Mouse (Mus musculus): Measurements from ENCODE around the gene Akap5.

Gene Akap5

GRCm38 (mm10) chr12:76311227-76311626, 13.5 kb upstream of the Akap5 start:
- DNase-seq, result no peak

GRCm38 (mm10) chr12:76311951-76312350, 12.7 kb upstream of the Akap5 start:
- DNase-seq, result no peak

DNA sequence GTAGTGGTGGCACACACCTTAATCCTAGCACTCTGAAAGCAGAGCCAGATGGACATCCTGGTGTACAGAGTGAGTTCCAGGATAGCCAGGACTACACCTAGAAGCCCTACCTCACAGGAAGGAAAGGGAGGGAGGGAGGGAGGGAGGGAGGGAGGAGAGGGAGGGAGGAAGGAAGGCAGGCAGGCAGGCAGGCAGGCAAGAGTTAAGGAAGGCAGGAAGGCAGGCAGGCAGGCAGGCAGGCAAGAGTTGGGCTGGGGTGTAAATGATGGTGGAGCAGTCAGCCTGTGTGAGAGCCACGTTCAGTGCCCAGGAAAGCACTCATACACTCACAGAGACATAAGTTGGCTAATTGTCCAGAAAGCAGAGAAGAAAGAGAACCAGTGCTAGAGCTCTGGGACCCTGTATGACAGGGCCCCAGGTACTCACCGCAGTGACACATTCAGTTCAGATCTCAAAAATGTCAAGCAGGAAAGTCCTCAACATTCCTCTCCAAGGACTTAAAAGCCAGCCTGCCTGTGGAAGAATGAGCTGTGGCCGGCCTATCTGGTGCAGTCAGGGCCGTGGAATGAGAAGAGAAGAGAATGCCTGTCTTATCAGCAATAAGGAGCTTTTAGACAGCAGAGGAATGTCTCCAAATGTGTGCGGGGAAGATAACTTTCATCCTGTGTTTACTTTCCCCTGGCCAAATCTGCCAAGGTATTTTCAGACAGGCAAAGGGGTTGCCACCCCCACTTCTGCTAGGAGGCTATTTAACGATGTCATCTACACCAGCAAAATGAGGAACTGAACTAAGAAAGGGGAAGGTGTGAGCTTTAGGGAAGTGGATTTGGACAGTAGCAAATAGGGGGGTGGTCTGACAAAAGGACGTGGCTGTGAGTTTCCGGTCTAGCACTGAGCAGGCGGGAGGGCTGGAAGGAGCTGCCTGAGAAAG, 6.1 kb upstream of the Akap5 start:
- DNase-seq, result no peak

DNA sequence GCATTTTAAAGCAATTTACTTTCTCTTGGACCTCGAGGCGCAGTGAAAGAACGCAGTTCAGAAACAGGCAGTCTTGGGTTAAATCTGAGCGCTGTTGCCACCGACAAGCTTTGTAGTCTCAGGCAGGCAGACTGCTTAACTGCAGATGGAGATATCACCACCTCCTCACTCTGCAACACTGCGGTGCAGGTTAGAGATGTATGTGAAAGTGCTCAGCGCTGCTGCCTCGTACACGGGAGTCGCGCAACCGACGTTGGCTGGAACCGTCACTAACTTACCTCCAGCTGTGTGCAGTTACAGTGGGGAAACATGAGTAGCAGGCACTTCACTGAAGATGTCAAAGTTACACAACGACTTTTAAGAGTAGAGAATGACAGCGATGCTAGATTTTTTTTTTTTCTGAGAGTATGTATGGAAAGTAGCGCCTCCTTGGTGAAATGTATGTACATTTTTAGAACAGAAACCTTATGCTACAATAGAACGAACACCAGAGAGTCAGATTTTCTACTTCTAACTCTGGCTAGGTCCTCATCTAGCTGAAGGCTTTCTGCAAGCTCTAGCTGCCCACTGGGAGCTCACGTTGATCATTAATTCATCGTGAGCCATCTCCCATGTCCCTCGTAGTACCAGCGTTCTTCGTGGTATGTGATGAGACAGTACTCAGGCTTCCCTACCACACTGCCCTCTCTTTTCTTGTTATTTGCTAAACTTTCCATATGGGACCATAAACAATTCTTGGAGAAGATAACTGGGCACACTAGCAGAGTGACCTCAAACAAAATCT, 1.9 kb downstream of the Akap5 start:
- DNase-seq, result no peak

- no peak for DNase-seq
These were observed 4.1 kb downstream of the Akap5 start for GRCm38 (mm10) chr12:76328567-76329354.

- no peak for DNase-seq
These were observed 9.0 kb downstream of the Akap5 start for GRCm38 (mm10) chr12:76333688-76334087.

GRCm38 (mm10) chr12:76335641-76336040, 10.9 kb downstream of the Akap5 start:
- no peak for DNase-seq

DNA sequence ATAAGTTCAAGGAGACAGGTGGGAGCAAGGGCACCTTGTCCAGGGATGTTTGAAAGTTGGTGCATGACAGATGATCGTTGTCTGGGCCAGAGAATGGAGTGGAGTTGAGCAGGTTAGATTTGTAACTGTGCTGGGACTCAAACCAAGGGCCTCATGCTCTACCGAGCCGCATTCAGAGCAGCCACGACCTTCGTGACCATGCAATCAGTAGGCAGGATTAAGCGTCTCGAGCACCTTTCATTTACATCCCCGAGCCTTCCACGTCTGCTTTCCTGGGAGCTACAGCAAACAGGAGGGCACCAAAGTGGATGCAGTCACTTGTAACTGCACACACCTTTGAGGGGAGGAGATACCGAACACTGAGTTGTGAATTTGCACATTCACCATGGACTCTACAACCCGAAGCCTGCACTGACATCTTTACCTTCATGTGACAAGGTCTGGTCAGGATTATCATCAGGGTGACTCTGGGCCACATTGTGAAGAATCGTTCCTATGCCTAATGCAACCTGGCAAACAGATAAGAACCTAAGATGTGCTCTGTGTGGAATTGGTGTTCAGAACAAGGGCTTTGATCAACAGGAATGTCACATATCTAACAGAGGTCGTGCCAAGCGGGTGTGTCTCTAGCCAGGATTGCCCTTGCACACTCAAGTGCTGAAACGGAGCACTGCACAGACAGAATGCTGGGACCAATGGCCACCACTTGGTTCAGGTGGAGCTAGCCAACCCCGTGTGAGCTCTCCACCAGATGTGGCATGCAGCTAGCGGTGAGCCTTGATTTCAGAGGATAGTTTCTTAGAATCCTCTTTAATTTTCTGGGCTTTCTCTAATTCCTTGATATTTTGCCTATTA, 11.6 kb downstream of the Akap5 start:
- DNase-seq, result no peak

DNA sequence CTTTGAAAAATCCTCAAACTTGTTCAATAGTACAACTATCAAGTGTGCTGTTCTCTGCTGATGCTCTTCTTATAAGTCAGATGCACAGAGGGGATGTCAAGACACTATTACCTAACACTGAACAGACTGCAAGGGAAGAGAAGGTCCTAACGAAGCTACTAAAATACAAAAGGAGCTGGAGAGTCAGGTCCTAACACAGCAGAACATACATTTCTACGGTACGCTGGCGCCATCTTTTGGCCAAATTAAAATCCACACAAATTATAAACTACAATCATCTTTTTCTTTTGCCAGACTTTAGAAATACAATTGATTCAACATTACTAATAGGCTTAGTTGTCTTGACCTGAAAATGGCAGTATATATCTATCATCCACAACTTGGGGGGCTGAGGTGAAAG, 16.4 kb downstream of the Akap5 start:
- peak; percentile 57 for DNase-seq

- DNase-seq, result peak; percentile 59
These were observed 21.2 kb downstream of the Akap5 start for GRCm38 (mm10) chr12:76345759-76346455.

GRCm38 (mm10) chr12:76349680-76350220, 25.1 kb downstream of the Akap5 start:
- no peak for DNase-seq

DNA sequence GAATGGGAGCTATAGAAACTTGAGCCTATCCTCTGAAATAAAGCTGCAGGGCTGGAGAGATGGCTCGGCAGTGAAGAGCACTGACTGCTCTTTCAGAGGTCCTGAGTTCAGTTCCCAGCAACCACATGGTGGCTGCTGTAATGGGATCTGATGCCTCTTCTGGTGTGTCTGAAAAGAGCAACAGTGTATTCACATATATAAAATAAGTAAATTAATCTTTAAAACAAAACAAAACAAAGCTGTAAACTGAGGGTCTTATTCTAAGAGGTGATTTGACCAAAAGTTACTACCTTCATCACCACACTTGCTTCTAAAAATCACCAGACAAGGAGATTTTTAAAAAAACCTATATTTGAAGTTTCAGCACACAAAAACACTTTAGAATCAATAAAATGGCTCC, 36.2 kb downstream of the Akap5 start:
- no peak for DNase-seq

GRCm38 (mm10) chr12:76361405-76362302, 37.0 kb downstream of the Akap5 start:
- peak; percentile 33 for DNase-seq

- DNase-seq, result peak; percentile 49
These were observed 37.6 kb downstream of the Akap5 start for GRCm38 (mm10) chr12:76362303-76362676.

- DNase-seq, result no peak
These were observed 41.6 kb downstream of the Akap5 start for GRCm38 (mm10) chr12:76366276-76366675.

DNA sequence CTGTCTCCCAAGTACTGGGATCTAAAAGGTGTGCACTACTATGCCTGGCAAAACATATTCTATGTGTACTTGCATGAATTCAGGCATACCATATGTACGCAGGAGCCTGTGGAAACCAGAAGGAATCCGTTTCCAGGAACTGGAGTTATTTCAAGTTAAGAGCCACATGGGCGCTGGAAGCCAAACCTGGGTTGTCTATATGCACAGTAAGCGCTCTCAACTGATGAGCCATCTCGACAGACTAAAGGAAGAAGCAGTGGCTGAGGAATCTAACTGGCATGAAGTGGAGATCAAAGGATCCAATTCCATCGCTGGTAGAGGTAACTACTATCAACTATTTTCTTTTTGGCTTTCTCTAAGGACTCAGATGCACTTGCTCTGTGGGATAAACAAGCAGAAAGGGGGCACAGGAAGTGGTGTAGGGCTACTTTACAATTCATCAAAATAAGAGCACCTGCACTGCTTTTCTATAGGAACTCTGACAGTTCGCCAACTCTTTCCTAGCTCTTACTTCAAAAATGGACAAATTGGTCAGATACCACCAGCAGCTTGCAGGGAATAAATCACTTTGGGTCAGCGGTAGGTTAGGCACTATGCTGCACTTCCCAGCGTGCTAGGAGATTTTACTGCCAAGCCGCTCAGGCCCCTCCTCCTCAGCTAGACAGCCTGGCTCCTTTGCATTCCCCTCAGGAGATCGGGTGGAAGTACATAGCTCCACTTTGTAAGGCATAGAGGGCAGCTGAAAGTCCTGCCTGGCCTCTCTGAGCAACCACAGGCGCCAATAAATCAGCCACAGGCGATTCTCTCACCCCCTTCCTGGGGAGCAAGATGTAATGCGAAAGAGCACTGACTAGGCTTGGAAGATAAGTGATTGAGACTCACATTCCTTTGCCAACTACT, 42.7 kb downstream of the Akap5 start:
- DNase-seq, result peak; percentile 62

DNA sequence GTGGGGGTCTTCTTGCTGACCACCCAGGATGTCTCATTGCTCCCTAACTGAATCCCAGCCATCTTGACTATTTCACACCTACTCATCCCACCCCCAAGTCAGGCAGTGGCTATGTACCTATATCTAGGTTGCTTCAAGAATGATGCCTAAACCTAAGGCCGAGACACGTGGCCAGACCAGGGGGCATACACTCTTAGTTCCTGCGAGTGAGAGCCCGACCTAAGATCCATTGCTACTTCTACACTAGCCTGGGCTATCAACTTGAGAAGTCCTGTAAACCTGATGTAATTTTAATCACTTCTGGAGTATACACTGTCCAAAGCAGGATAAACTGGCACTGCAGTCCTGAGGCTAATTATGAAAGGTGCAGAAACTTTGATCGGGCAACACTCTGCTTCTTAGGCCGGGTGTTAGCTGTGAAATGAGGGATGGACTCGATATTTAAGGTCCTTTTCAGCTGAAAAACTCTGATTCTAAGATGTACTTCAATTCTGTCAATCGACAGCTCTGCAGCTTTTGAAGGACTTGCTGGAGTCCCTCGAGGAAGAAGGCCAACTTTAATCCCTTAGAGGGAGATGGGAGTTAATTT, 43.6 kb downstream of the Akap5 start:
- DNase-seq, result peak; percentile 33

GRCm38 (mm10) chr12:76368790-76369205, 44.1 kb downstream of the Akap5 start:
- DNase-seq, result no peak

Data from thymus, postnatal 25 days (tissue).